Mouse (Mus musculus) mesoderm, embryonic 11.5 days (tissue): ENCODE measurements around the gene Efnb3.

ENCODE experiments used
- DNase-seq: peaks from one replicate; pipeline ENCODE4 v3.0.0-alpha.2; 2012; ENCODE audit warnings: low read depth, low spot score

Efnb3 gene

DNA sequence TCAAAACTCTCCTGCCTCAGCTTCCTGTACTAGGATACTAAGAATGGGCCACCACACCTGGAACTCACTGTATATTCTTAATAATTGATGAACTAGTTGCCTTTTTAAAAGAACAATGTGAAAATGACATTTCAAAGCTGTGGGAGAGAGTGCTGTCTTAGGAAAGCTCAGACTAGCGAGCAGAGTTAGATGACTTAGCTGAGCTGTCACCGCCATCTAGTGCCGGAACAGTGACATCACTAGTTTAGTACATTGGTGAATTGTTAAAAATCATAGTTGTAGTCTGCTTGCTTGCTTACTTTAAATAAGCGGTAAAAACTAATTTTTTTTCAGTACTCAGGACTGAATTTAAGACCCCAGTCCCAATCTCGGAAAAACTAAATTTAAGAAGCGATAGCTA lies 46.2 kb downstream of the Efnb3 start:
- peak; percentile 73 for DNase-seq

DNA sequence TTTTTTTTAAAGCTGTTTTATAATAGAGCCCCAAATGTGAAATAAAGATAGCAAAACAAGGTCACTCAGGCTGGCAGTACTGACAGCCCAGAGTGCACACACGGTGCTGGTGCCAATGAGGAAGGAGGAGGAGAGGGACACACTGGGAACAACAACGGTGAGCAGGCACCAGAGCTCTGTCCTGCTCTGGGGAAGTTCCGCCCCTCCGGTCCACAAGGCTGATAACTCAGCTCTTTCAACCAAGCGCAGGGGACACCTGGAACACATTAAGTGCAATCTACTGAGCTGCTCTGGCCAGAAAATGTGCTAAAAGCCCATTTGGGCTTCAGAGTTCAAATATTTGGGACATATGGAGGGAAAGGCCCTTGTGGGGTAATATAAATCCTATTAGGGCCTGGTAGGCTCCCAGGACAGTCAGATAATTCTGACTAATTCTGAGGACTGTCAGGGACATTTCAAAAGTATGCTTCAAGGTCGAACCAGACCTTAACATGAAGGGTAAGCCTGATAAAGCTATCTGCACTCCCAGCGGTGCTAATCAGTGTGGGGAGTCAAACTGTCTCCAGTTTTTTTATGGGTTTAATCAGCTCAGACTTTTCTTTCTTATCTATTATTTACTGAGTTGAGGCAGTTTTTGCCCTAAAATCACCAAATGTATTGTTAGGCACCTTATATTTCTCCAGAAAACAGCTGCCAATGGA lies 49.1 kb downstream of the Efnb3 start:
- peak; percentile 58 for DNase-seq
